Mouse (Mus musculus): ENCODE measurements around the gene Tmpo. TPM values are rescaled to one million over a fixed set of nuclear protein-coding genes. Genes with fewer than 3 reads are reported as not detected.
A peak's percentile ranks its signal among the peaks of the same experiment; 100 is the strongest.

The Tmpo gene
- polyA plus RNA-seq, 1 experiment from 2014 or later = 53.3 TPM

DNA sequence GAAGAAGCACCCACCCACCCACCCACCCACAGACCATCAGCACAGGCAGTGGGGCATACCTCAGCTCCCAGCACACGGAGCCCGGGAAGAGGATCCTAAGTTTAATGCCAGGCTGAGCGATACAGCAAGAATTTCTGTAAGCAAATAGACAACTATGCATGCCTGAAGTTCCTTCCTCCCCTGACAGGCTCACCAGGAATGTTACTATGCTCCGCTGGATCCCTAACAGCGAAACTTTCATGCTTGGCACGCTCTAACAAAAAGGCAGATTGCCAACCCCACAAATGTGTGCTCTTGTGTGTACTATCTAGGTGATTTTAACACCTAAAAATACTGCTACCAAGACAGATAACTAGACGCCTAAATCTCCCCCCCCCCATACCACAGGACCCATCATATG, 13.8 kb downstream of the Tmpo start:
- DNase-seq (ENCODE audit: low spot score) (peak; percentile 37), ATAC-seq (no peak)
- Histone ChIP-seq H3K4me1 (ENCODE audit: insufficient read depth, low read depth, low read length) (0 out of 2 replicates have a peak, but pooled peaks cover 3% of the 10 kb centered on the region), H3K4me2 (replicated peaks; ENCODE audit: low read depth, low read length) (peak overlapping the region; percentile 39), H3K27me3 (replicated peaks; ENCODE audit: insufficient read depth, low read length) (no peaks in the 10 kb centered on the region), H3K27ac (ENCODE audit: low read length) (peak overlapping the region; percentile 51; the same call in 1 of the 2 replicates), H3K9ac (replicated peaks; ENCODE audit: low read depth) (no peak overlapping the region), H3K9me3 (ENCODE audit: low read length) (no peaks in the 10 kb centered on the region), H3K4me3 (ENCODE audit: low read depth, low read length) (no peak overlapping the region), H3K36me3 (ENCODE audit: insufficient read depth, low read length) (peaks cover 10% of the 10 kb centered on the region)
- WGBS = 7% methylated on average over 7 of the region's 7 CpGs
- TF ChIP-seq EP300 (IDR thresholded peaks at IDR 0.05) (no peak), CTCF (IDR thresholded peaks at IDR 0.05) (no peak)

DNA sequence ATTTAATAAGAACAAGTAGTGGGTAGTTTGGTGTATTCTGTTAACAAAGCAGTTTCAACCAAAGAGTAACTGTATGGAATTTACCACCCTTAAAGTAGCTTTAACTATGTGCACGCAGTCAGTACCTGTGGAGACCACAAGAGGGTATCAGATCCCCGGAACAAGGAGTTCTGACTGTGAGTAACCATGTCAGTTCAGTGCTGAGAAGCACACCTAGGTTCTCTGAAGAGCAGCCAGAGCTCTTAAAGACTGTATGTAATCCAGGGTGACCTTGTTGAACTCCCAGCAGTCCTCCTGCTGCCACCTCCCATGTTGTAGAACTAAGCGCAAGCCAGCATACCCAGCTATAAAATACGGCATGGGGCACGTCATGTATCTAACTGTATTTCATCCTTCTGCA, 14.2 kb downstream of the Tmpo start:
- Histone ChIP-seq H3K9ac (replicated peaks; ENCODE audit: low read depth) (no peak overlapping the region), H3K4me3 (ENCODE audit: low read depth, low read length) (no peak overlapping the region), H3K27me3 (replicated peaks; ENCODE audit: insufficient read depth, low read length) (no peaks in the 10 kb centered on the region), H3K4me2 (replicated peaks; ENCODE audit: low read depth, low read length) (peak overlapping the region; percentile 39), H3K4me1 (ENCODE audit: insufficient read depth, low read depth, low read length) (0 out of 2 replicates have a peak, but pooled peaks cover 3% of the 10 kb centered on the region), H3K9me3 (ENCODE audit: low read length) (no peaks in the 10 kb centered on the region), H3K36me3 (ENCODE audit: insufficient read depth, low read length) (peaks cover 15% of the 10 kb centered on the region), H3K27ac (ENCODE audit: low read length) (peak overlapping the region; percentile 51; the same call in 1 of the 2 replicates)
- WGBS = 30% methylated on average over 5 of the region's 5 CpGs
- ATAC-seq = peak; percentile 27
- TF ChIP-seq EP300 (IDR thresholded peaks at IDR 0.05) (no peak), CTCF (IDR thresholded peaks at IDR 0.05) (peak; percentile 88)
- peak; percentile 88 for DNase-seq (ENCODE audit: low spot score)

DNA sequence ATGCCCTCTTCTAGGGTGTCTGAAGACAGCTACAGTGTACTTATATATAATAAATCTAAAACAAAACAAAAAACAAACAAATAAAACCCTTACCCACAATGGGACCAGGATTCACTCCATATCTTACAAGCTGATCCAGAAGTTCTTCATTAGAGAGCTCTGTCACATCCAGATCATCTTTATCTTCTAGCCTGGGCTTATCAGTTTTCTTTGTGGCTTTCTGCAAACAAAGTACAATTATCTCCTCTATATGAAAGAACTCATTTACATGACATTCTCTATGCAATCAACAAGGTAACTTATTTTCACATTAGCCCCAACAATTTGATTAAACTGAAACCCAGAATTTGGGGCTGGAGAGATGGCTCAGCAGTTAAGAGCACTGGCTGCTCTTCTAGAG, 15.3 kb downstream of the Tmpo start:
- Histone ChIP-seq H3K4me1 (ENCODE audit: insufficient read depth, low read depth, low read length) (0 out of 2 replicates have a peak, but pooled peaks cover 3% of the 10 kb centered on the region), H3K4me2 (replicated peaks; ENCODE audit: low read depth, low read length) (no peak overlapping the region), H3K4me3 (ENCODE audit: low read depth, low read length) (no peak overlapping the region), H3K27me3 (replicated peaks; ENCODE audit: insufficient read depth, low read length) (no peaks in the 10 kb centered on the region), H3K27ac (ENCODE audit: low read length) (no peak overlapping the region), H3K36me3 (ENCODE audit: insufficient read depth, low read length) (peaks cover 21% of the 10 kb centered on the region), H3K9me3 (ENCODE audit: low read length) (no peaks in the 10 kb centered on the region), H3K9ac (replicated peaks; ENCODE audit: low read depth) (no peak overlapping the region)
- ATAC-seq (no peak), DNase-seq (ENCODE audit: low spot score) (no peak)
- TF ChIP-seq EP300 (IDR thresholded peaks at IDR 0.05) (no peak), CTCF (IDR thresholded peaks at IDR 0.05) (no peak)

DNA sequence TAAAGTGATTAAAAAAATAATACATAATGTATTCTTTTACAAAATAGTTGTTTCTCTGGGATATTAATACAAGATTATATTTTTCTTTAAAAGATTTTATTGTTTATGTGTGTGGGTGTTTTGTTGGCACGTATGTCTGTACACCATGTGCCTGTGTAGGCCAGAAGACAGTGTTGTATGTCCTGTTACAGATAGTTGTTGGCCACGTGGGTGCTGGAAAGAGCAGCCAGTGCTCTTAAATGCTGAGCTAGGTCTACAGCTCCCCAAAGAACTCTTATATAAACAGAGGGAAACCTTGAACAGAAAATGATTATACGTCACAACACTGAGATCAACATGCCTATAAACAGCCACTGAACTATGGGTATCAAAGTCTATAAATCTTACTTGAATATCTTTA, 16.6 kb downstream of the Tmpo start:
- Histone ChIP-seq H3K4me1 (ENCODE audit: insufficient read depth, low read depth, low read length) (0 out of 2 replicates have a peak, but pooled peaks cover 3% of the 10 kb centered on the region), H3K36me3 (ENCODE audit: insufficient read depth, low read length) (peaks cover 21% of the 10 kb centered on the region), H3K4me2 (replicated peaks; ENCODE audit: low read depth, low read length) (no peak overlapping the region), H3K4me3 (ENCODE audit: low read depth, low read length) (no peak overlapping the region), H3K27ac (ENCODE audit: low read length) (no peak overlapping the region), H3K9ac (replicated peaks; ENCODE audit: low read depth) (no peak overlapping the region), H3K9me3 (ENCODE audit: low read length) (no peaks in the 10 kb centered on the region), H3K27me3 (replicated peaks; ENCODE audit: insufficient read depth, low read length) (no peaks in the 10 kb centered on the region)
- DNase-seq (ENCODE audit: low spot score) = no peak
- no peak for ATAC-seq
- 59% methylated on average over 3 of the region's 3 CpGs for WGBS
- TF ChIP-seq EP300 (IDR thresholded peaks at IDR 0.05) = no peak
- no peak for TF ChIP-seq CTCF (IDR thresholded peaks at IDR 0.05)

DNA sequence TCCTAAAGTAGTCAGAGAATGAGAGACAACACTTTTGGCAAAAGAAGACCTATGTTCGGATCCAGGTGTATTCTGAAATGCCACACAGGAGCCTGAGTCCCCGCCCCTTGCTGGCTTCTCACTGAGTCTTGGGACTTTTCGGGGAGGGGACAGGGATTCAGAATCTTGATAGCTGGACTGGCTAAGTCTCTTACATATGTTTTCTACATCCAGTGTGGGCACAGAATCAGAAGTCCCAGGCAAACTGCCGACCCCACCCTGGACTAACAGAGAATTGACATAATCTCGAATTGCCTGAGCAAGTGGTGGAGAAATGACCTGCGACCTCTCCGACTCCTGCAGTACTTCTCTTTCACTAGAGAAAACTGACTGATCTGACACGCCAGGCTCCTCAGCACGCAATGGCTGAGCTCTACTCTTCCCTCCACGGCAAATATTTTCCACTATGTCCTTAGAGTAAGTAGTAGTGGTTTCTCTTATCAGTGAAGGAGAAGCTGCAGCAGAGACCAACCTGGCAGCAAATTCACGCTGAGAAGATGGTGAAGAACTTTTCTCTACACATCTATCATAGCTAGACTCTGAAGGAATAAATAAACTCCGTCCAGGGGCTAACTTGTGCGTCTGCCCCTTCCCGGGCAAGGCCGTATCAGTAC, 18.5 kb downstream of the Tmpo start:
- H3K9me3 ChIP-seq (ENCODE audit: low read length) = no peaks in the 10 kb centered on the region
- no peak overlapping the region for H3K27ac ChIP-seq (ENCODE audit: low read length)
- no peak overlapping the region for H3K9ac ChIP-seq (replicated peaks; ENCODE audit: low read depth)
- H3K4me2 ChIP-seq (replicated peaks; ENCODE audit: low read depth, low read length) = no peak overlapping the region
- WGBS = 80% methylated on average over 15 of the region's 15 CpGs
- H3K4me3 ChIP-seq (ENCODE audit: low read depth, low read length) = no peak overlapping the region
- DNase-seq (ENCODE audit: low spot score) (no peak), ATAC-seq (no peak)
- no peaks in the 10 kb centered on the region for H3K4me1 ChIP-seq (ENCODE audit: insufficient read depth, low read depth, low read length)
- no peaks in the 10 kb centered on the region for H3K27me3 ChIP-seq (replicated peaks; ENCODE audit: insufficient read depth, low read length)
- peaks cover 21% of the 10 kb centered on the region for H3K36me3 ChIP-seq (ENCODE audit: insufficient read depth, low read length)
- TF ChIP-seq CTCF (IDR thresholded peaks at IDR 0.05) (no peak), EP300 (IDR thresholded peaks at IDR 0.05) (no peak)

DNA sequence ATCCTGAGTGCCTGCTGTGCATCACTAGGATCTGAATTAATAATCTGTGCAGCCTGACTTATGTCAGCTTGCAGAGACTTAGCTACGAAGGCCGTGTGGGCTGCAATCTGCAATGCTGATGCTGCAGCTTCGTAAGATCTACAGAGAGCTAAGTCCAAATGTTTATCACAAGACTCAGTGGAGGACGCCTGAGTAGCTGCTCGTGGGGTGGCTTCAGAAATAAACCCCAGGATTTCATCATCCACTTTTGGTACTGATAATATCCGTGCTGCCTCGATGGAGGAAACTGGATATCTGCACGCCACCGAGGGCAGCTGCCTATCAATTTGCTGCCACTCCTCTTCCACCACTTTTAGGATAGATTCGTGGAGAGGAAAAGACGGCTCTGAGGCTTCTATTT, 19.0 kb downstream of the Tmpo start:
- Histone ChIP-seq H3K4me1 (ENCODE audit: insufficient read depth, low read depth, low read length) (no peaks in the 10 kb centered on the region), H3K9me3 (ENCODE audit: low read length) (no peaks in the 10 kb centered on the region), H3K9ac (replicated peaks; ENCODE audit: low read depth) (no peak overlapping the region), H3K4me2 (replicated peaks; ENCODE audit: low read depth, low read length) (no peak overlapping the region), H3K4me3 (ENCODE audit: low read depth, low read length) (no peak overlapping the region), H3K36me3 (ENCODE audit: insufficient read depth, low read length) (peaks cover 21% of the 10 kb centered on the region), H3K27ac (ENCODE audit: low read length) (no peak overlapping the region), H3K27me3 (replicated peaks; ENCODE audit: insufficient read depth, low read length) (no peaks in the 10 kb centered on the region)
- DNase-seq (ENCODE audit: low spot score) (no peak), ATAC-seq (no peak)
- 82% methylated on average over 11 of the region's 11 CpGs for WGBS
- no peak for TF ChIP-seq EP300 (IDR thresholded peaks at IDR 0.05)
- no peak for TF ChIP-seq CTCF (IDR thresholded peaks at IDR 0.05)

All from lung, postnatal 0 days (tissue).